Mouse (Mus musculus) ES-Bruce4 (cell line): ENCODE measurements around the gene Gpank1.

Experiments used
- CTCF ChIP-seq: IDR thresholded peaks from one replicate; pipeline ENCODE4 v1.8.1; 2011; ENCODE audit warnings: low read depth, low read length
- POLR2A ChIP-seq: IDR thresholded peaks from one replicate; pipeline ENCODE4 v1.8.1; 2011; ENCODE audit warnings: low read length; ENCODE audit not compliant: insufficient read depth

DNA sequence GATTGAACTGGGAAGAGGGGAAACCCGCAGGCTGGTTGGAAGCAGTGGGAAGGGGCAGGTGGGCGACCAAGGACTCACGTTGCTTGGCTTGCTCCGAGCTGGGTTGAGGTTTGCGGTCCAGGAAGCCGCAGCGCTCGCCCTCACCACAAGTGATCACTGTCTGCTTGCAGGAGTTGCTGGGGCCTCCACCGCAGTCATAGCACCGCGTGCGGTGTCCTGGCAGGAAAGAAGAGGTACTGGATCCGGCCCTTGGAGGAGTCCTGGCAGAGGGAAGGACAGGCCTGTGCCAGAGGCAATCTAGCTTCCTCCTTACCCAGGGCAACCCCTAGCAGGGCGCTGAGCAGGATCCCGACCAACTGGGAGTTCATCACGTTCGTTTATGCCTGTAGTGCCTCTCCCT is 47.2 kb upstream of the Gpank1 start:
- TF ChIP-seq CTCF, result no peak
- no peak for TF ChIP-seq POLR2A
